Mouse (Mus musculus): ENCODE measurements at regions not wholly inside any gene's neighbourhood (a gene's known extent, or its start where the extent isn't known, plus 50 kb on each side); places are given as distances from the start of the nearest gene placed in this dataset.
"Not testable (repeated sequence)": the region's sequence is repeated elsewhere in the genome, so short reads cannot be mapped to it uniquely, and the experiment has no call there.

DNA sequence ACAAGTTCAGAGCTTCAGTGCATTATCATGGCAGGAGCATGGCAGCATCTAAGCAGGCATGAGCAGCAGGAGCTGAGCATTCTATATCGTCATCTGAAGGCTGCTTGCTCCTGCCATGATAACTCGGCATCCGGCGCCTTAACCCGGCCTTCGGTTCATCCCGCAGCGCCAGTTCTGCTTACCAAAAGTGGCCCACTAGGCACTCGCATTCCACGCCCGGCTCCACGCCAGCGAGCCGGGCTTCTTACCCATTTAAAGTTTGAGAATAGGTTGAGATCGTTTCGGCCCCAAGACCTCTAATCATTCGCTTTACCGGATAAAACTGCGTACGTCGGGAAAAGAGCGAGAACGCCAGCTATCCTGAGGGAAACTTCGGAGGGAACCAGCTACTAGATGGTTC, 193.2 kb upstream of the Rnf219 start:
- TF ChIP-seq CTCF (IDR thresholded peaks at IDR 0.05; ENCODE audit: low read depth, low read length); EP300 (IDR thresholded peaks at IDR 0.05; ENCODE audit: insufficient read depth, low read depth, low read length); POLR2A (IDR thresholded peaks at IDR 0.05; ENCODE audit: insufficient read depth, low read length): not testable (repeated sequence)
